Mouse (Mus musculus) cerebellum, adult 2 months (tissue): ENCODE results near the gene Clpx. TPM values are rescaled to one million over a fixed set of nuclear protein-coding genes. Genes with fewer than 3 reads are reported as not detected.
A peak's percentile ranks its signal among the peaks of the same experiment; 100 is the strongest.

Experiments used
- DNase-seq, 2 experiments: peaks; one replicate each; pipeline ENCODE4 v3.0.0; 2021
- H3K27ac ChIP-seq: fragments of 200-500 bp; 2 replicates; pipeline ENCODE4 v1.5.1; 2012; ENCODE audit warnings: low read length, control low read depth, inconsistent platforms; ENCODE audit not compliant: insufficient read depth
- H3K27me3 ChIP-seq: fragments of 200-500 bp; 2 replicates; pipeline ENCODE4 v1.6.1; 2012; ENCODE audit warnings: inconsistent platforms, mild to moderate bottlenecking, low read length, moderate library complexity; ENCODE audit not compliant: control insufficient read depth, insufficient read depth
- H3K4me1 ChIP-seq: fragments of 200-500 bp; 2 replicates; pipeline ENCODE4 v1.6.1; 2011; ENCODE audit warnings: low read length; ENCODE audit not compliant: control insufficient read depth, insufficient read depth
- H3K4me3 ChIP-seq: fragments of 200-500 bp; replicated peaks from 2 replicates; pipeline ENCODE3; 2011; ENCODE audit warnings: mild to moderate bottlenecking, low read depth, low read length, control low read depth; ENCODE audit not compliant: insufficient read depth
- CTCF ChIP-seq: fragments of 200-500 bp; IDR thresholded peaks from 2 replicates; pipeline ENCODE4 v1.5.1; 2011; ENCODE audit warnings: low read depth, mild to moderate bottlenecking, control low read depth, low read length, moderate library complexity, borderline replicate concordance; ENCODE audit not compliant: insufficient read depth
- POLR2A ChIP-seq: fragments of 200-500 bp; IDR thresholded peaks from 2 replicates; pipeline ENCODE4 v1.6.1; 2011; ENCODE audit warnings: low read length, control low read depth, borderline replicate concordance; ENCODE audit not compliant: insufficient read depth
- WGBS: fragments of 180-500 bp; shearing (Covaris S2); methylation state at CpG from one replicate; pipeline ENCODE4 v1.1.7; 2018; 5-methylcytosine and 5-hydroxymethylcytosine counted together
- polyA plus RNA-seq: library from polyadenylated mRNA; depleted of rRNA; stranded (reverse); fragments of >200 nt; gene quantifications from 2 replicates; pipeline ENCODE4 v1.2.3, GENCODE M21; 2012

The Clpx gene
- polyA plus RNA-seq, 1 experiment, result 26.5 TPM

GRCm38 (mm10) chr9:65358956-65359480 lies 65.0 kb downstream of the Clpx start:
- no peaks in the 10 kb centered on the region for H3K27me3 ChIP-seq
- WGBS, result 94% methylated on average over 1 of the region's 1 CpGs
- H3K27ac ChIP-seq, result no peak overlapping the region
- no peak overlapping the region for H3K4me3 ChIP-seq
- no peaks in the 10 kb centered on the region for H3K4me1 ChIP-seq
- TF ChIP-seq POLR2A, result no peak
- TF ChIP-seq CTCF, result no peak
- DNase-seq, result no peak

GRCm38 (mm10) chr9:65360641-65361448 lies 66.8 kb downstream of the Clpx start, which contains the start of gene Ubap1l:
Gene Ubap1l (plus strand): TSS chr9:65361041.
- no peak for DNase-seq
- TF ChIP-seq CTCF (no peak), POLR2A (no peak)
- Histone ChIP-seq H3K27ac (no peak within 1 kb of the TSS), H3K4me1 (no peaks in the 10 kb centered on the region), H3K27me3 (no peaks in the 10 kb centered on the region), H3K4me3 (no peak within 1 kb of the TSS)
- 93% methylated on average over 16 of the region's 16 CpGs for WGBS

GRCm38 (mm10) chr9:65363684-65364083 lies 69.6 kb downstream of the Clpx start:
- WGBS, result 77% methylated on average over 9 of the region's 9 CpGs
- no peaks in the 10 kb centered on the region for H3K27me3 ChIP-seq
- DNase-seq, result no peak
- H3K4me1 ChIP-seq, result no peaks in the 10 kb centered on the region
- no peak overlapping the region for H3K4me3 ChIP-seq
- TF ChIP-seq CTCF, result no peak
- TF ChIP-seq POLR2A, result no peak
- H3K27ac ChIP-seq, result no peak overlapping the region

GRCm38 (mm10) chr9:65365721-65366120 lies 71.7 kb downstream of the Clpx start:
- 91% methylated on average over 7 of the region's 7 CpGs for WGBS
- DNase-seq, result no peak
- H3K4me1 ChIP-seq, result no peaks in the 10 kb centered on the region
- no peak overlapping the region for H3K27ac ChIP-seq
- TF ChIP-seq POLR2A (no peak), CTCF (no peak)
- H3K27me3 ChIP-seq, result no peaks in the 10 kb centered on the region
- no peak overlapping the region for H3K4me3 ChIP-seq

- H3K4me3 ChIP-seq, result no peak overlapping the region
- no peaks in the 10 kb centered on the region for H3K27me3 ChIP-seq
- no peak for TF ChIP-seq POLR2A
- TF ChIP-seq CTCF, result no peak
- 84% methylated on average over 24 of the region's 24 CpGs for WGBS
- H3K4me1 ChIP-seq, result no peaks in the 10 kb centered on the region
- no peak overlapping the region for H3K27ac ChIP-seq
- DNase-seq, result no peak
Measured at GRCm38 (mm10) chr9:65371756-65372155, 77.7 kb downstream of the Clpx start.

GRCm38 (mm10) chr9:65372449-65372848 lies 78.4 kb downstream of the Clpx start:
- 69% methylated on average over 4 of the region's 4 CpGs for WGBS
- H3K27me3 ChIP-seq, result no peaks in the 10 kb centered on the region
- DNase-seq, result no peak

GRCm38 (mm10) chr9:65374468-65375162 lies 80.6 kb downstream of the Clpx start:
- DNase-seq, result no peak
- TF ChIP-seq CTCF, result no peak
- no peak for TF ChIP-seq POLR2A
- H3K27me3 ChIP-seq, result no peaks in the 10 kb centered on the region
- no peak overlapping the region for H3K27ac ChIP-seq
- WGBS, result 74% methylated on average over 5 of the region's 5 CpGs
- H3K4me1 ChIP-seq, result no peaks in the 10 kb centered on the region
- H3K4me3 ChIP-seq, result no peak overlapping the region

More at GRCm38 (mm10) chr9:65372449-65372848, 78.4 kb downstream of the Clpx start:
- Histone ChIP-seq H3K27ac (no peak overlapping the region), H3K4me3 (no peak overlapping the region), H3K4me1 (no peaks in the 10 kb centered on the region)
- peak; percentile 26; the same call in 1 of the 2 replicates for TF ChIP-seq CTCF
- no peak for TF ChIP-seq POLR2A
